Mouse (Mus musculus) heart, embryonic 14.5 days (tissue): ENCODE data around the gene Gm29666. TPM values are rescaled to one million over a fixed set of nuclear protein-coding genes. Genes with fewer than 3 reads are reported as not detected.

Source experiments
- ATAC-seq: fragments of 200-750 bp; cut with Nextera tagmentation; 2 replicates; pipeline ENCODE4 v1.8.0; 2017; ENCODE audit warnings: low read depth, moderate TSS enrichment; ENCODE audit not compliant: insufficient number of reproducible peaks, insufficient read depth, low FRiP score
- H3K27ac ChIP-seq, 2 experiments: fragments of 200-500 bp in 1 of 2; fragments of 300-500 bp in 1 of 2; sonication (generic) in 1 of 2; replicated peaks in 1 of 2; 2 replicates each; pipeline ENCODE4 v1.5.1; 2012 to 2014; ENCODE audit warnings: low read depth in 2 of 2, low read length in 2 of 2, control low read depth in 1 of 2, mild to moderate bottlenecking in 1 of 2, mixed read lengths in 1 of 2; ENCODE audit not compliant: control insufficient read depth in 1 of 2, insufficient read depth in 1 of 2
- H3K27me3 ChIP-seq: fragments of 300-500 bp; sonication (generic); 2 replicates; pipeline ENCODE4 v1.6.1; 2014; ENCODE audit warnings: mild to moderate bottlenecking, low read length, control low read depth; ENCODE audit not compliant: control insufficient read depth, insufficient read depth
- H3K36me3 ChIP-seq: fragments of 300-500 bp; sonication (generic); 2 replicates; pipeline ENCODE4 v1.6.1; 2014; ENCODE audit warnings: mild to moderate bottlenecking, control low read depth, low read length, mixed read lengths; ENCODE audit not compliant: control insufficient read depth, insufficient read depth
- H3K4me1 ChIP-seq, 2 experiments: fragments of 200-500 bp in 1 of 2; fragments of 300-500 bp in 1 of 2; sonication (generic) in 1 of 2; 2 replicates each; pipeline ENCODE4 v1.6.1; 2012 to 2014; ENCODE audit warnings: low read length in 2 of 2, control low read depth in 1 of 2, mixed read lengths in 1 of 2; ENCODE audit not compliant: control insufficient read depth in 2 of 2, insufficient read depth in 2 of 2
- H3K4me2 ChIP-seq: fragments of 300-500 bp; sonication (generic); 2 replicates; pipeline ENCODE4 v1.6.1; 2014; ENCODE audit warnings: mild to moderate bottlenecking, low read length
- H3K4me3 ChIP-seq, 2 experiments: fragments of 200-500 bp in 1 of 2; fragments of 300-500 bp in 1 of 2; sonication (generic) in 1 of 2; 2 replicates each; pipeline ENCODE4 v1.5.1; 2012 to 2014; ENCODE audit warnings: low read length in 2 of 2, mild to moderate bottlenecking in 2 of 2, control low read depth in 1 of 2, low read depth in 1 of 2, moderate library complexity in 1 of 2; ENCODE audit not compliant: control insufficient read depth in 1 of 2, insufficient read depth in 1 of 2
- H3K9ac ChIP-seq: fragments of 300-500 bp; sonication (generic); 2 replicates; pipeline ENCODE4 v1.6.1; 2014; ENCODE audit warnings: mild to moderate bottlenecking, low read length
- H3K9me3 ChIP-seq: fragments of 300-500 bp; sonication (generic); 2 replicates; pipeline ENCODE4 v1.6.1; 2016; ENCODE audit warnings: low read length, control low read depth; ENCODE audit not compliant: control insufficient read depth
- WGBS: fragments of 180-500 bp; shearing (Covaris S2); extraction: QIAGEN DNeasy Blood & Tissue Kit; methylation state at CpG from one replicate; pipeline ENCODE4 v1.1.7; 2014; 5-methylcytosine and 5-hydroxymethylcytosine counted together
- polyA plus RNA-seq: library from polyadenylated mRNA; unstranded; fragments of >200 nt; fragmentation: Nextera tagmentation; extraction: Ambion mirVana; gene quantifications from 2 replicates; pipeline ENCODE4 v1.2.1, GENCODE M21; 2014

The Gm29666 gene
- polyA plus RNA-seq, 1 experiment from 2014 or later = 0.30 TPM

- Histone ChIP-seq H3K36me3 (peaks cover 100% of the 10 kb centered on the region), H3K9ac (no peak overlapping the region), H3K4me2 (no peak overlapping the region), H3K4me3 (no peak overlapping the region), H3K4me1 (no peaks in the 10 kb centered on the region), H3K27me3 (no peaks in the 10 kb centered on the region), H3K9me3 (no peaks in the 10 kb centered on the region), H3K27ac (no peak overlapping the region)
- WGBS = 91% methylated on average over 16 of the region's 16 CpGs
- ATAC-seq = no peak
Observed at GRCm38 (mm10) chr15:84934901-84935300, 15.1 kb upstream of the Gm29666 start.

GRCm38 (mm10) chr15:84932351-84932750 lies 12.5 kb upstream of the Gm29666 start:
- Histone ChIP-seq H3K4me1 (no peaks in the 10 kb centered on the region), H3K27ac (no peak overlapping the region), H3K9ac (no peak overlapping the region), H3K9me3 (no peaks in the 10 kb centered on the region), H3K4me2 (no peak overlapping the region), H3K36me3 (peaks cover 100% of the 10 kb centered on the region), H3K27me3 (no peaks in the 10 kb centered on the region), H3K4me3 (no peak overlapping the region)
- WGBS = 77% methylated on average over 5 of the region's 5 CpGs
- no peak for ATAC-seq

- Histone ChIP-seq H3K4me1 (peaks cover 0 to 23% of the 10 kb centered on the region in 2 experiments; a peak in 3 of 4 replicates), H3K4me2 (peak overlapping the region; percentile 78), H3K4me3 (no peak overlapping the region), H3K9me3 (no peaks in the 10 kb centered on the region), H3K9ac (0 out of 2 replicates have a peak overlapping the region, but pooled peaks have one; percentile 18), H3K36me3 (peaks cover 44% of the 10 kb centered on the region), H3K27ac (no peak overlapping the region), H3K27me3 (no peaks in the 10 kb centered on the region)
- 60% methylated on average over 1 of the region's 1 CpGs for WGBS
- ATAC-seq = no peak
Observed at GRCm38 (mm10) chr15:84925495-84926018, 5.7 kb upstream of the Gm29666 start.

GRCm38 (mm10) chr15:84924781-84925315 lies 5.0 kb upstream of the Gm29666 start:
- ATAC-seq = no peak
- H3K4me1 ChIP-seq = peaks cover 0 to 23% of the 10 kb centered on the region in 2 experiments; a peak in 3 of 4 replicates
- no peak overlapping the region for H3K27ac ChIP-seq
- peak overlapping the region; percentile 34 to 65; a peak in 3 of 4 replicates for H3K4me3 ChIP-seq
- H3K9ac ChIP-seq = peak overlapping the region; percentile 84
- no peaks in the 10 kb centered on the region for H3K27me3 ChIP-seq
- H3K9me3 ChIP-seq = no peaks in the 10 kb centered on the region
- peak overlapping the region; percentile 78 for H3K4me2 ChIP-seq
- peaks cover 37% of the 10 kb centered on the region for H3K36me3 ChIP-seq
- WGBS = 10% methylated on average over 9 of the region's 9 CpGs

GRCm38 (mm10) chr15:84923508-84924181 lies 3.8 kb upstream of the Gm29666 start:
- ATAC-seq = peak; percentile 78
- Histone ChIP-seq H3K9me3 (no peaks in the 10 kb centered on the region), H3K27me3 (no peaks in the 10 kb centered on the region), H3K36me3 (peaks cover 25% of the 10 kb centered on the region), H3K27ac (peak overlapping the region; percentile 90 to 98), H3K4me1 (peaks cover 0 to 23% of the 10 kb centered on the region in 2 experiments; a peak in 3 of 4 replicates), H3K4me3 (peak overlapping the region; percentile 65 to 91), H3K4me2 (peak overlapping the region; percentile 78), H3K9ac (peak overlapping the region; percentile 84)
- WGBS = under 1% methylated on average over 68 of the region's 68 CpGs

- H3K4me1 ChIP-seq = peaks cover 0 to 23% of the 10 kb centered on the region in 2 experiments; a peak in 3 of 4 replicates
- ATAC-seq = peak; percentile 93
- peak within 1 kb of the TSS; percentile 65 to 94 for H3K4me3 ChIP-seq
- peak within 1 kb of the TSS; percentile 86 for H3K4me2 ChIP-seq
- peaks cover 18% of the 10 kb centered on the region for H3K36me3 ChIP-seq
- peak within 1 kb of the TSS; percentile 87 for H3K9ac ChIP-seq
- H3K27me3 ChIP-seq = no peaks in the 10 kb centered on the region
- no peaks in the 10 kb centered on the region for H3K9me3 ChIP-seq
- under 1% methylated on average over 60 of the region's 60 CpGs for WGBS
- H3K27ac ChIP-seq = peak within 1 kb of the TSS; percentile 90 to 98
Observed at GRCm38 (mm10) chr15:84922884-84923507, 3.2 kb upstream of the Gm29666 start, which contains the start of gene Nup50. Gene Nup50 (plus strand): TSS chr15:84923411.

- Histone ChIP-seq H3K4me2 (no peak overlapping the region), H3K9ac (no peak overlapping the region), H3K36me3 (no peaks in the 10 kb centered on the region), H3K4me3 (no peak overlapping the region), H3K27ac (no peak overlapping the region), H3K9me3 (peaks cover 8% of the 10 kb centered on the region; the same call in 1 of the 2 replicates), H3K27me3 (no peaks in the 10 kb centered on the region), H3K4me1 (no peaks in the 10 kb centered on the region)
- 85% methylated on average over 3 of the region's 3 CpGs for WGBS
- no peak for ATAC-seq
Observed at GRCm38 (mm10) chr15:84913201-84913600, 6.6 kb downstream of the Gm29666 start.
